Mouse (Mus musculus) cerebral cortex, adult 2 months (tissue): ENCODE results near the gene Tmem52.

Source experiments
- WGBS: fragments of 180-500 bp; shearing (Covaris S2); methylation state at CpG from one replicate; pipeline ENCODE4 v1.1.7; 2018; 5-methylcytosine and 5-hydroxymethylcytosine counted together

Tmem52 gene

DNA sequence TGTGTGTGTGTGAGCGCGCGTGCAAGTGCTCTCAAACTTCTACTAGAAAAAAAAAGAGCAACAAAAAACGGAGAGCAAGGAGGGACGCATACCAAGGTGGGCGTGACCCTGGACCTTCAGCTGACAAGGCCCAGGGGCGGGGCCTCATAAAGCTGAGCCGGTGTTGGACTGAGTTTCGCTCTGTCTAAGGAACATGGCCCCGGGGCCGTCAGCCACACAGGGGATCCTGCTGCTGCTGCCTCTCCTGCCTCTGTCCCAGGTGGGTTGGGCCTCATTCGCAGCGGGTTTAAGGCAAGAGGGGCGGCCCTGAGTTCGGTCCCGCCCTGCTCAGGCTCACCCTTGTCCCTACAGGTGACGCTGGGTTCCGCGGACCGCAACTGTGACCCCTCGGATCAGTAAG, at the start of gene Tmem52:
Tmem52 (plus strand) TSS at position 163 of the 400 bp plus-strand sequence.
- WGBS = 30% methylated on average over 21 of the region's 21 CpGs

DNA sequence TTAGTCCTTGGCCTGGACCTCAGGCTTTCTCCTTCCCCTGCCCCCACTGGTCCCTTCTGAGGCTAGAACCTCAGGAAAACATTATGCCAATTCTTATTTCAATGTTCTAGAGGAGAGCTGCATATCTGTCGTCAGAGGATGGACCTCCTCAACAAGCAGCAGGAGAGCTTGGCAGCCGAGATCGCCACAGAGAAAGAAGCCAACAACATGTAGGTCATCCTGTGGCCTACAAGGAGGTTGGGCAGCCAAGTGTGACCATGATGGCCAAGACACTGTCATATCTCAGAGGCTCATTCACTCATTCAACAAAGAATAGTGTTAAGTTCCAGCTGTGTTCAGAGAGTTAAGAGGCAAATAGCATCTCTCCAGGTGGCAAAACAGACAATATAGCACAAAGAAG, 48.8 kb upstream of the Tmem52 start:
- 73% methylated on average over 3 of the region's 3 CpGs for WGBS

DNA sequence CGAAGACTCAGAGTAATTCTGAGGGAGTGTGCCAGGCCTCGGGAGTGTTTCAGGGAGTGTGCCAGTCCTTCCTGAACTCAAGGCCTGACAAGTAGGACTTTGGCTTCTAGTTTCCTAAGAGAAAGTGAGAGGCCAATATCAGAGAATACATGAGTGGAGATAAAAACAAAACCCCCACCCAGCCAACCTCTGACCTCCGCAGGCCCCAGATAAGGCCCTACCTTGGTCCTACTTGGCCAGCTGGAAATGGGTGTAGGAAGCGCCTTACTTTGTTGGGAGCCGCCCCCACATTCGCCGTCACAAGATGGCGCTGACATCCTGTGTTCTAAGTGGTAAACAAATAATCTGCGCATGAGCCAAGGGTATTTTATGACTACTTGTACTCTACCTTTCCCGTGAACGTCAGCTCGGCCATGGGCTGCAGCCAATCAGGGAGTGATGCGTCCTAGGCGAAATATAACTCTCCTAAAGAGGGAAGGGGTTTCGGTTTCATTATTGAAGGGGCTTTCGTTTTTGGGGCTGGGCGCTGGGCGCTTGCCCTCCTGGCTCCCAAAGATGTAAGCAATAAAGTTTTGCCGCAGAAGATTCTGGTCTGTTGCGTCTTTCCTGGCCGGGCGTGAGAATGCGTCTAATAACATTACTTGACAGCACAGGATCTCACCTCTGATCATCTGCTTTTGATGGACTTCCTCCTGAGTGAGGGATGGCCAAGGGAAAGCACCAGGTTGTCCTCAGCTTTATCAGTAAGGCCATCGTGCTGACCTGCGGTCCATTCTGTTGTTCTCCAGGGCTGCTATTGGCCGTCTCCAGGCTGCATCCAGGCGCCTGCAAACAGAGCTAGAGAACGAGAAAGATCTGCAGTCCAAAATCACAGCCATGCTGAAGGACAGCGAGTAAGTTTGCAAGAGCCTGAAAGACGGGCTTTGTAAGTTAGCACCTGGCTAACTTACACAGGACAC, 47.2 kb upstream of the Tmem52 start:
- 88% methylated on average over 22 of the region's 30 CpGs for WGBS

DNA sequence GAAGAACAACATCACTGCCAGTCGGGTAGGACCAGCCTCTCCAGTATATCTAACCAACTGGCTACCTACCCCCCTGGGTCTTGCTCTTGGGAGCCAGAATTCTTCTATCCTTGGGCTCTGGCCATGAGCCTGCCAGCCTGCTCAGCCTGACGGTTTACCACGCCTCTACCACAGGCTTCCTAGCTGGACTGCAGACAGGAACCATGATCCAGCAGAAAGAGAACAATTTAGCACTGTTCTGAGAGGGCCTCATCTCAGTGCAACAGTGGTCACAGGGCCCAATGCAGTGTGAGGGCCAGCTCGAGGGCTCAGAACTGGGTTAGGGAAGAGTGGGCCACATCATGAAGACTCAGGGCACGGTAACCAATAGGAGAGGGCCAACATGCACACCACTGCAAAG, 44.9 kb upstream of the Tmem52 start:
- WGBS = 73% methylated on average over 5 of the region's 5 CpGs

DNA sequence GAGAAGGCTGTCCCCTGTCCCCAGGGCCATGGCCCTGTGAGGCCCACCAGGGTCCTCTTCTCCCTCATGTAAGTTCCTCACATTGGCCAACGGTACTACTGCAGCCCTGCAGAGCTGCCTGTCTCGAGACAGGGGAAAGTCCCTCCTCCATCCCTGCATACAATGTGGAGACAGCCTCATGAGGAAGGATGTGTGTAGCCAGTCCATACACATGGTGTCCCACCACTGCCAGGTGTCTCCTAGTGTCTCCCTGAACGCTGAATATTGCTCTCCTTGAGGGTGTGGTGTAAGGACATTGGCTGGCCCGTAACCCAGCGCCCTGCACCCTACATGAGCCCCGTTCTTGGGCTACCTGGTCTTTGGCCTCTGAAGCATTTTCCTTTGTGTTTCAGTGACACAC, 42.6 kb upstream of the Tmem52 start:
- WGBS = 88% methylated on average over 6 of the region's 6 CpGs

DNA sequence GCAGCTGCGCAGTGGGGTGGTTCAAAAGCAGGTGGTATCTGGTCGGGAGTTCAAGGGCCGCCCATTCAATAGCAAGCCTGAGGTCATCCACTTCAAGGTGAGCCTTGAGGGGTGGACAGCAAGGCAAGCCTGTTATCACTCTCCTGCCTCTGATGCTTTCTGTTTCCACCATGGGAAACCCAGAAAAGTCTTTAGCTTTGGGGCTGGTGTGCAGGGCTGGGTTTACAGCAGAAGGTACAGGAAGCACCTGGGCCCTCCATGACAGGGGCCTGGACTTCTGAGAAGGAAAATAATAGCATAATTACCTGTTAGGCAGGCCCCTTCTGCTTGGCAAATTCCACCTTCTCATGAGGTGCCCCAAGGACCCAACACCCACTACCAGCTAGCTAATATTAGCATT, 39.7 kb upstream of the Tmem52 start:
- WGBS = 93% methylated on average over 3 of the region's 3 CpGs

DNA sequence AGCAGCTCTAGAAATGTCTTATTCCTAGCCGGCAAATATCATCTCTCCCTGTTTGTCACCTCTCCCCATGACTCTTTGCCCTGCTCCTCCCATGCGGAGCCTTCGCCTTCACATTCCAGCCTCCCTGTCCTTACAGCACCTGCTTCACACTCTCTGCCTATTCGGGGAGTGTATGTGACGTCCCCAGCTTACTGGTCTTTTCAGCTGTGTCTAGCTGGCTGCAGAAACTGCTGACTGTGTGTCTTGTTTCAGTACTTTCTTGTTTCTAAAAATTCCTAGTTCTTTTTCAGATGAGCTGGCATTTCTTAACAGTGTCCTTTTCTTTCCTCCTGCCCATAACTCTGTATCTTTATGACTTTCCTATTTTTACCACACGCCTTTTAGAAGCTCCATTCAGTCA, 36.6 kb upstream of the Tmem52 start:
- whole genome bisulfite sequencing = 65% methylated on average over 6 of the region's 6 CpGs

DNA sequence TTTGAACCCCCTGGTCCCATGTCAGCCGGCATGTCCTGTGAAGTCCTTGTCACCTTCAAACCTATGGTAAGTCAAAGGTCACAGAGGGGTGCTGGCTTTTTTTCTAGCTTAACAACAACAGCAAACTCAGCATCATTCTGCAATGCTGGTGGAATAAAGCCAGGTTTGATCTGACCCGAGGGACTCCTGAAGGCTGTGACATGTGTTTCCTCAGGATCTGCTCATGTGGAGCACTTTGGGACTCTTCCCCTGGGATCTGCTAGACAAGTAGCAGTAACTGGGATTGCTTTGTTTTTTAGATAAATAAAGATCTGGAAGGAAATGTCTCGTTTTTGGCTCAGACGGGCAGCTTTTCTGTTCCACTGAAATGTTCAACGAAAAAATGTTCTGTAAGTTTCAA, 34.9 kb upstream of the Tmem52 start:
- 56% methylated on average over 5 of the region's 5 CpGs for WGBS

DNA sequence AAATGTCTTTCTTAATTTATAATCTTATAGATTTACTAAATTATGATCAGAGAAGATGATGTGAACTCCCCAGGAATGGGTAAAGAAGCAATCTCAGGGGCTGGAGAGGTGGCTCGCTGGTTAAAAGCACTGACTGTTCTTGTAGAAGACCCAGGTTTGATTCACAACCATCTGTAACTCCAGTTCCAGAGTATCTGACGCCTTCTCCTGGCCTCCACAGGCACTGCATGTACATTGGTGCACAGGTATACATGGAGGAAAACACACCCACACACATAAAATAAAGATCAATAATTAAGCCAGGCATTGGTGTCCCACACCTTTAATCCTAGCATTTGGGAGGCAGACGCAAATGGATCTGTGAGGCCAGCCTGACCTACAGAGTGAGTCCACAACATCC, 26.1 kb upstream of the Tmem52 start:
- 84% methylated on average over 3 of the region's 3 CpGs for WGBS

DNA sequence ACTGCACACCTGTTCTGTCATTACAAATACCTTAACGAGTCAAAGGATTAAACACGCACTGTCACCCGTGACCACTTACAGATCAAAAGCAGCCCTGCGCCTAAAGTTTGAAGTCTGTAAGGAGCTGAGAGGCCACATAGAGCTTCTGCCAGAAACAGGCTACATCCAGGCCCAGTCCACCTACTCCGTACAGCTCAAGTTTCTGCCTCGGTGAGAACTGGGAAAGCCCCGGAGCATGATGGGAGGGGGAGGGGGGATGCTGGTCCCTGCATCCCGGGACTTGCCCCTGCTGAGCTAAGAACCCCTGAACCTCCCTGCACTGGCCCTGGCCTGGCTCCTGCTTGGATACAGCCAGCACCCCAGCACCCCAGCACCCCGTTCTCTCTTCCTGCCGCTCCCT, 17.3 kb upstream of the Tmem52 start:
- 58% methylated on average over 10 of the region's 10 CpGs for WGBS

DNA sequence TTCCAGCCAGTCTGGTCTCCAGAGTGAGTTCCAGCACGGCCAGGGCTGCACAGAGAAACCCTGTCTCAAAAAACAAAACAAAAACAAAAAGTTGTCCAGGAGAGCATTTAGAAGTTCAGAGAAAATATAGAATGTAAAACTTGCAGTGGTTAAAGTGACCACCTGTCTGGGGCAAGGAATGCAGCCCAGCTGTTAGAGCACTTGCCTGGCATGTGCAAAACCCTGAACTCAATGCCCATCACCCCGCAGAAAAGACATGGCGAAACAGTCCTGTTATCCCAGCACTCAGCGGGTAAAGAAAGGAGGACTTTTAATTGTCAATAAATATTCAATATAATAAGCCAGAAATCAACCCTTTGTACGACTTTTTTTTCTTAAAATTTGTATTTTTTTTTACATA, 10.3 kb upstream of the Tmem52 start:
- 82% methylated on average over 5 of the region's 5 CpGs for WGBS

DNA sequence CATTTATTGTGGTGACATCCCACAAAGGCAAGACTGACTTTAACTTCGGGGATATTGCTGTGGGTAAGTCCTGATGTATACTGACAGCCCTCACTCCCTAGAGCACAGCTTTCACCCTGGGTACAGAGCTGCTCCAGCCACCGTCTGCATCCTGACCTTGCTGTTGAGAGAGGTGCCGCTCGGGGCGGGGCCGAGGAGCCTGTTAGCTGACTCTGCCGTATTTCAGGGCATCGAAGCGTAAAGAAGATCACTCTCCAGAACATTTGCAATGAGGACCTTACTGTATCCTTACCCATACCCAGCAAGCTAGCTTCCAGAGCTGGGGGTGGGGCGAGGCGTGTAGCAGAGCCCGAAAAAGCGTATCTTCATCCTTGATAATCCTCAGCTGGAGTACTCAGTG, 5.9 kb upstream of the Tmem52 start:
- 90% methylated on average over 13 of the region's 13 CpGs for WGBS

DNA sequence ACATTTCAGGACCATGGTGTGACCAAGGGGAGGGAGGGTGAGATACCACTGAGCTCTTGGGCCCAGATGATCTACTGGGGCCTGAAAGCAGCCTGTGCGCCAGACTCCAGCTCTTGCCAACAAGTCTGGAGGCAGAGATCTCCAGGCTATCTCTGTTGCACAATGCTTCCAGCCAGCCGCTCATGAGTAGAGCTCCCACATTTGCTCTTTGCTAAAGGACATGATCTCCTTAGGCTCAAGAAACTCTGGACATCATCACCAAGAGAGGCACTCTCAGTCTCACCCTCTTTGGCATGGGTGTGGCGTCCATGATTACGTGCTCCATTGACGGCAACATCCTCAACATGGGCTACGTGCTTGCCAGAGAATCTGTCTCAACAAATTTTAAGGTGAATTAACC, 5.3 kb upstream of the Tmem52 start:
- 86% methylated on average over 6 of the region's 6 CpGs for WGBS

DNA sequence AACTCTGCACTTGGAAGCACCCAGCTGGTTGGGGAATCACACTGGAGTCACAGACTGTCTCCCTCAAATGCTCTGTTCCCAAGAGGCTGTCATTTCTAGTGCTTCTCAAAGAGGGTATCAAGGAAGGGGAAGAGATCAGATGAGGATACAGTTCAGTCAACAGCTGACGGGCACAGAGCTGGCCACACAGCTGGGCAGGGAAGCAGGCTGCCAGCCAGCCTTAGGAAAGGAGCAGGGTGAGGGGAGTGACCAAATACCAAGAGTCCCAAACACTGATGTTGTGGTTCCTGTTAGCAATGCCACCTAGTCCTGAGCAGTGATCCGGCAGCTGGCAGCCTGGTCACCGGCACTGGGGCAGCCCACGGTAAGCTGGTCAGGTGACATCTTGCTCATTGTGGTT, 4.9 kb upstream of the Tmem52 start:
- 85% methylated on average over 4 of the region's 4 CpGs for WGBS

DNA sequence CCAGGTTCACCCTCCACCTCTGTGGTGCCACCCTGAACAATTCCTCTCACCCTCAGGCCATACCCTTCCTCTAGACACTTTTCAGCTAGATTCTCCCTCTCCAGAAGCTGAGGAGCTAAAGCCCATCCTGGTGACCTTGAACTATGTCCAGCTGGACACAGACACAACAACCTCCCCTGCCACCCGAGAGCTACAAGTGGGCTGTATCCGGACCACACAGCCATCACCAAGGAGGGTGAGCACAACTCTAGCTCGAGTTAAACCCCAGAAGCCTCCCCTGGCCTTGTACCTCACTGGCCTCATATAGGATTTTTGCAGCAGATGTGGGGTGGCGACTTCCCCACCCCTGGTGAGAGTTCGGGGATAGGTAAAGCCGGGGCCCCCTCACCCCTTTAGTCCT, 3.3 kb upstream of the Tmem52 start:
- 84% methylated on average over 6 of the region's 6 CpGs for WGBS

DNA sequence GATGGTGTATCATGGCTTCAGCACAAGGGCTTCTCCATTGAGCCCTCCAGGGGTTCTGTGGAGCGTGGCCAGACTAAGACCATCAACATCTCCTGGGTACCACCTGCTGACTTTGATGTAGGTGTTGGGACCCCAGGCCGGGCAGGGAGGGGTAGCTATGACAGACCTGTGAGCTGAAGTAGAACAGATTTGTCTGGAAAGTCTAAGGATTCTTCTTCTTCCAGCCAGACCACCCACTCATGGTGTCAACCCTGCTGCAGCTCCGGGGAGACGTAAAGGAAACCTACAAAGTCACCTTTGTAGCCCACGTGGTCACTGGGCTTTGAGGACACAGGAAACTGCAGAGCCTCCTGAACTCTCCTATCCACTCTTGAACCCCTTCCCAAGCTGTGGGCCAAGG, 2.8 kb upstream of the Tmem52 start:
- 81% methylated on average over 5 of the region's 5 CpGs for WGBS

DNA sequence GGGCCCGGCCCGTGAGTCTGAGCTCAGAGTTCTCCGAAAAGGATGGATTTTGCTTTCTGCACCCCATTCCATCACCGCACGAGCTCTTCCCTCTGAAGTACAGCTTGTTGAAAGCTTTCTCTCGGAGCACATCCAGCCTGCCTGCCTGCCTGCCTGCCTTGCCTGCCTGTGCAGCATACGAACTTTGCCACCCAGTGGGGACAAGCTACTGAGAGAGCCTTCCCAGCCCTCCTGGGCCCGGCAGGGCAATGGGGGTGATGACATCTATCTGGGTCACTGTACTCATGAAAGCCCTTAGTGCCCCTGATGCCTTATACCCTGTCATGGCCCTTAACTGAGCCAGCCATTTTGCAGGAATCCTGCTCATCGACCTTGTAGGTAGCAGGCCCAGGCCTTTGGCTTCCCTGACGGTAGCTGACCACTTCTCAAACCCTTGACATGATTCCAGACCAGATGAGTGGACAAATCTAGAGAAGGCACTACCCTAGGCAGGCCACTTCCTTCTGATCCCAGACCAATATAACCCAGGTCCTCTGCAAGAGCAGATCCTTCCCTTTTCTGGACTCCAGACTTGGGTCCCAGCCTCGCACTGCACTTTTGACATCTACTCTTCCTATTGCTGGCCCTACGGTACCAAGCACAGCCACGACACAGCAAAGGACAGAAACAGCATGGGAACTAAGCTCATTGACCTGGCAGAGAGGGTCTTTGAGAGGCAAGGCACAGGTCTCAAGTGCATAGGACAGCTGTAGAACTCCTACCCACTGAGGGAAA, 1.5 kb upstream of the Tmem52 start:
- WGBS = 92% methylated on average over 13 of the region's 13 CpGs

DNA sequence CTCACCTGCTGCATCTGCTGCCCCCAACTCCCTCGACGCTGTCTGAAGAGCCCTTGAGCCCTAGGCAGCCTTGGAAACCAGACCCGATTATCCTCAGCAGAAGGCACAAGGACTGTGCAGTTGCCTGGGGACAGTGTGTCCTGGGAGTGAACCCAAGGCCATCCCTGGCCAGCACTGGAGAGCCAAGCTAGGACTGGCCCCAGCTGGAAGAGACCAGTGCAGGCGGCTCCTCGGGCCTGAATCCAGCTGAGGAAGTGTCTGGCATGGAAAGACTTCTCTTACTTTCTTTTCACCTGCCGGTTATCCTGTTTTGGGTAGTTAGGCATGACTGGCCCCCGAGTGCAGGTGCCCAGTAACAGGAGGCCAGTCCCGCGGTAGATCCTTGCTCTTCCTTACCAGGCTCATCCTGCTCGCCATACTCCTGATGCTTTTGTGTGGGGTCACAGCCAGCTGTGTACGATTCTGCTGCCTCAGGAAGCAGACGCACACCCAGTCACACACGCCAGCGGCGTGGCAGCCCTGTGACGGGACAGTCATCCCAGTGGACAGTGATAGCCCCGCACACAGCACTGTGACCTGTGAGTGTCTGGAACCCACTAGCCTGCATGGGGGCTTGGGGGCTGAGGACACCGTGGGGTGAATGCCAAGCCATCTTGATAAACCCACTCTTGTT, 812 bp downstream of the Tmem52 start:
- 75% methylated on average over 18 of the region's 18 CpGs for WGBS

DNA sequence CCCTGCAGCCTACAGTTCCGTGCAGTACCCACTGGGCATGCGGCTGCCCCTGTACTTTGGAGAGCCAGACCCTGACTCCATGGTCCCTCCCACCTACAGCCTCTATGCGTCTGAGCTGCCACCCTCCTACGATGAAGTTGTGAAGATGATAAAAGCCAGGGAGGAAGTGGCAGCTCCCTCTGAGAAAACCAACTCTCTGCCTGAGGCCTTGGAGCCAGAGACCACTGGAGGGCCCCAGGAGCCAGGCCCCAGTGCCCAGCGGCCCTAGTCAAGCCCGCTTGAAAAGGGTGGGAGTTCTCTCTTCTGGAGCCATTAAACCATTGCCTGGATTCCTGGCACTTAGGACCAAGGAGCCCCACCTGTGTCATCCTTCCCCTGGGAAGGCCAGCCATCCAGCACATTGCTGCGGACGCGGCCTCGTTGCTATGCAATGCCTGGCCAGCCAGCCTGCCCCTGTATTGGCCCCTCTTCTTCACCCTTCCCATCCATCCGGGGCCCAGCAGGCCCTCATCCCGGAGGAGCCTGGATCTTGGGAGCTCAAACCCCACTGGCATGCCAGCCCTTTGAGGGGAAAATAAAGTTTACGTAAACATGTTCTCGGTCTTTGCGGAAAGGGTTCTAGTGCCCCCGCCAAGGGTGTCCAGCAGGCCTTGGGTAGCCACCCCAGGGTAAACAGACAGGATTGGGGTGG, 1.5 kb downstream of the Tmem52 start:
- WGBS = 90% methylated on average over 16 of the region's 16 CpGs

DNA sequence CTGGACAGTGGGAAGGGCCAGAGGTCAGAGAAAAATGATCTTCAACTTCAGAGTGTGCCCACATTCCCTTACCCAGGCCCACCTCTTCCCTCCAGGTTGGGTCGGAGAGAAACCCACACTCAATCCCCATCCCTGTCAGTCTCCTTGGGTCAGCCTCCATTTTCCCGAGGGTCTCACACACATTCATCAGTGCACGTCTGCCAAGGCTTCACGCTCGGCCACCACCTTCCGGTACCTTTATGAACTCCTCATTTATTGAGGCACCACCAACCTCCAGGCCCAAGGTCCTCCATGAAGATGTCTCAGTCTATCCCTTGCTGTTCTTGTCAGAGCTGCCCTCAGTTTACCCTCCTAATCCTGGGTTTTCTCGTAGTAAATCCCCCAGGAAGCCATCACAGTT, 2.1 kb downstream of the Tmem52 start:
- WGBS = 92% methylated on average over 7 of the region's 7 CpGs

DNA sequence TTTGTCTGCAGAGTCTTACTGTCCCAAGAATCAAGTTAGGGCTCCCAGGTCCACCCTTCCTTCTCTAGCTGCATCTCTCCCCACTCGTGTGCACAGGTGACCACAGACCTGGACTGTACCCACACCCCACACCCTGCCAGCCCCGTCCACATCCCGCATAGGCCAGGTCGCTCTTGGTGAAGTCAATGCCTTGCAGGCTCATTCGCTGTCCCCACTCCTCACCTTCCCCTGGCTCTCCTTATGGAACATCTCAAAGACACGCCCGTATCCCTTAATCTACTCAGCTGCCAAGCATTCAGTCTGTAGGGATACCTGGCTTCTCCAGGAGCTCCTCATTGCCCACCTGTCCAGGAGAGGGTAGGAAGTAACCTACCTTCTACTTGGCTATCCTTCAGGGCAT, 2.5 kb downstream of the Tmem52 start:
- WGBS = 95% methylated on average over 7 of the region's 7 CpGs
